Mouse (Mus musculus) megakaryocyte-erythroid progenitor cell, adult 5-6 weeks (primary cell): Measurements from ENCODE around the gene Atf3. TPM values are rescaled to one million over a fixed set of nuclear protein-coding genes. Genes with fewer than 3 reads are reported as not detected.

Source experiments
- ATAC-seq: replicated peaks from 2 replicates; pipeline ENCODE4 v1.8.0; 2016; ENCODE audit warnings: mild to moderate bottlenecking, inconsistent platforms; ENCODE audit not compliant: severe bottlenecking, poor library complexity, low FRiP score, low TSS enrichment
- total RNA-seq, 2 experiments: library from RNA; stranded (forward) in 1 of 2; stranded (reverse) in 1 of 2; fragments of 200-1000, 215-1000 nt in 1 of 2; fragments of >200 nt in 1 of 2; fragmentation: Nextera tagmentation in 1 of 2; gene quantifications; 2 replicates each; pipeline ENCODE4 v1.2.3; 2014 to 2017

Gene Atf3
- total RNA-seq, 2 experiments from 2014 or later, result 18.5 TPM; not detected in 1

DNA sequence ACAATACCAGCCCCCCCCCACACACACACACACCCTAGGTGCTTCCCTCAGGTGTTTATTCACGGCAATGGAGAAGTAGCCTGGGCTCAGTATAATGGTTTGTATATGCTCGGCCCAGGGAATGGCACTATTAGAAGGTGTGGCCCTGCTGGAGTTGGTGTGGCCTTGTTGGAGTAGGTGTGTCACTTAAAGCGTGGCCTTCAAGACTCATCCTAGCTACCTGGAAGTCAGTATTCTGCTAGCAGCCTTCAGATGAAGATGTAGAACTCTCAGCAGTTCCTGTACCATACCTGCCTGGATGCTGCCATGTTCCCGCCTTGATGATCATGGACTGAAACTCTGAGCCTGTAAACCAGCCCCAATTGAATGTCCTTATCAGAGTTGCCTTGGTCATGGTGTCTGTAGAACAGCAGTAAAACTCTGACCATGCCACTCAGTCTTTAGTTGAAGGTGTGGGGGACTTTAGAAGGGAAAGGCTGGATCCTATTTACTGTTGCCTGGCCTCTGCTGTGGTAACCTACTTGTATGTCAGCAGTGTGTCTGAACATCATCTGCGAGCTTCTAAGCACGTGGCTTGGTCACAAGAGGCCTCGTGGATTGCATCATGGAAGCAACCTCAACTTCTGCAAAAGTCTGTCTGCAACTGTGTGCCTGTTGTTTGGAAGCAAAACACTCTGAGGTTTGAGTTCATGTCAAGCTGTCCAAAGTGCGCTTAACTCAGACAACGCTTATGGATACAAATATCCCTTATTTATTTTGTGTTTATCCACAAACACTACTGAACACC is 16.8 kb downstream of the Atf3 start:
- no peak for ATAC-seq

DNA sequence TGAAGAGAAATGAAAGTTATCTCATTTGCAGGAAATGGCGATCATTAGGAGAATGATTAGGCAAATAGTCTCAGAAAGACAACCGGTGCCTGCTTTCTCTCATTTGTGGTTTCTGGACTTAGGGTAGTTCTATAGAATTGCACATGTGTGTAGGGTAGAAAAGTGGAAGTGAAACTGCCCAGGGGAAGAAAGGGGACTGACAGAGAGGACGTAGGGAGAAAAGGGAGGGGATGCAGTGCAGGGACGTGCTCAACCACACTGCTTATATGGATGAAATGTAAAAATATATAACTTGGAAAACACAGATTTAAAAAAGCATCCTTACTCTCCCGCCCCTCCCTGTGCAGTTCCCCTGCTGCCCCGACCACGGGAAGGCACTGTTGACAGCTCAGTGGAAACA is 19.9 kb downstream of the Atf3 start:
- ATAC-seq, result no peak

GRCm38 (mm10) chr1:191196016-191196415 is 21.8 kb downstream of the Atf3 start:
- ATAC-seq, result no peak

GRCm38 (mm10) chr1:191193657-191194424 is 24.0 kb downstream of the Atf3 start:
- ATAC-seq, result peak; percentile 79

DNA sequence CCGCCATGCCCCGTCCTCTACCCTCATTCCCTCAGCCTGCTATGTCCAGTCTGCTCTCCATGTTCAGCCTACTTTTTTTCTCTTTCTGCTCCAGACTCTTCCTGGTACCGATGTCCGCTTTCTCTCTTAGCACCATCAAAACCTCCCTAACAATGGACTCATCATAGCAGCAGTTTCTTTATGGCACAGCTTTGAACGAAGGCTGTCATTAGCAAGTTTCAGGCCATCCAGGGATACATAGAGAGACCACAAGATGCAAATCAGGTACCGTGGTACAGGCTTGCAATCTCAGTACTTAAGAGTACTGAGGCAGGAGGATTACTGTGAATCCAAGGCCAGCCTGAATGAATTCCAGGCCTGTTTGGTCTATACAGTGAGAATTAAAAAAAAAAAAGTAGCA is 25.1 kb downstream of the Atf3 start:
- ATAC-seq, result no peak

GRCm38 (mm10) chr1:191192213-191192612 is 25.6 kb downstream of the Atf3 start:
- no peak for ATAC-seq

- no peak for ATAC-seq
These were observed 28.0 kb downstream of the Atf3 start for GRCm38 (mm10) chr1:191189671-191190372.

GRCm38 (mm10) chr1:191186386-191186770 is 31.5 kb downstream of the Atf3 start:
- no peak for ATAC-seq

DNA sequence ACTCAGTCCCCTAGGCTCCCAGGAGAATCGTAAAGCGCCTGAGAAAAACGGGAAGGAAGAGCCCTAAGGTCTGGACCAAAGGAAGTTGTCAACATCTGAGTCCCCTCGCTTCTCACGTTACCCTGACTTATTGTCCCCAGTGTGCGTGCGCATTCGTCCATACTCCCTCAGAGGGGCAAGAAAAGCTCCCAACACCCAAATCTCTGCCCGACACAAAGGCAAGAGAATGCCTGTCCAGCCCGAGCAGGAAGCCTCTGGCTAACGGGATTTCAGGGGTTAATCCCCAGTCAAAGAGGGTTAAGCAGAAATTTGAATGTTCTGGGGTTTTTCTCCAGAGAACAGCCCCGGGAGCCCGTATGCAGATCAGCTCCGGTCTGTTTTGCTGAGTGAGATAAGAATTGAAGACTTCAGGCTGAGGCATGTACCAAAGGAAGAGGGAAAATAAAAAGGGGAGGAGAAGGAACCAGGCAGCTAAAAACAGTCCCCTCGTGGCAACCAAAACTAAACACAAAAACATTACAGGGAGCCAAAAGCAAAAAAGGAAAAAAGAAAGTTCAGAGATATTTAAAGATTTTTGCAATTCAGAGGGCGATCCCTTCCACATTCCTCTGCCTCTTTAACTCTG is 32.0 kb downstream of the Atf3 start:
- ATAC-seq, result no peak

DNA sequence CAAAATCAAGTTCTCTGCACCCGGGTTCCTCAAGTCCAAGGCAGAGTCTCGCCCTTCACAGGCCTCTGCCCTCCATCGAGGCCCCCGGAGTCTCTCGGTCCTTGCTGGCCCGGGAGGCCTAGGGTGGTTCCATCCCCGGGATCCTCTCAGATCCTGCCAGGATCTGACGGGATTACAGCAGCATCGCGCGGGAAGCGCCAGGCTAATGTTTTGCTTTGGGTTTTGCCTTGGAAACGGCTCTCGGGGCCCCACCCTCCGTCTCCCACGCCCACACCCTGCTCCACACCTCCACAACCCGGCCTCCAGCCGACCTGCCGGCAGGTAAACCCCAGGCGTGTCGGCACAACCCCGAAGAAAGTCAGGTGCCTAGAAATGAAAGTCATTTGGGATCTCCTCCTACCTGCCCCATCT is 33.0 kb downstream of the Atf3 start:
- ATAC-seq, result no peak

GRCm38 (mm10) chr1:191184066-191184815 is 33.6 kb downstream of the Atf3 start:
- ATAC-seq, result no peak

DNA sequence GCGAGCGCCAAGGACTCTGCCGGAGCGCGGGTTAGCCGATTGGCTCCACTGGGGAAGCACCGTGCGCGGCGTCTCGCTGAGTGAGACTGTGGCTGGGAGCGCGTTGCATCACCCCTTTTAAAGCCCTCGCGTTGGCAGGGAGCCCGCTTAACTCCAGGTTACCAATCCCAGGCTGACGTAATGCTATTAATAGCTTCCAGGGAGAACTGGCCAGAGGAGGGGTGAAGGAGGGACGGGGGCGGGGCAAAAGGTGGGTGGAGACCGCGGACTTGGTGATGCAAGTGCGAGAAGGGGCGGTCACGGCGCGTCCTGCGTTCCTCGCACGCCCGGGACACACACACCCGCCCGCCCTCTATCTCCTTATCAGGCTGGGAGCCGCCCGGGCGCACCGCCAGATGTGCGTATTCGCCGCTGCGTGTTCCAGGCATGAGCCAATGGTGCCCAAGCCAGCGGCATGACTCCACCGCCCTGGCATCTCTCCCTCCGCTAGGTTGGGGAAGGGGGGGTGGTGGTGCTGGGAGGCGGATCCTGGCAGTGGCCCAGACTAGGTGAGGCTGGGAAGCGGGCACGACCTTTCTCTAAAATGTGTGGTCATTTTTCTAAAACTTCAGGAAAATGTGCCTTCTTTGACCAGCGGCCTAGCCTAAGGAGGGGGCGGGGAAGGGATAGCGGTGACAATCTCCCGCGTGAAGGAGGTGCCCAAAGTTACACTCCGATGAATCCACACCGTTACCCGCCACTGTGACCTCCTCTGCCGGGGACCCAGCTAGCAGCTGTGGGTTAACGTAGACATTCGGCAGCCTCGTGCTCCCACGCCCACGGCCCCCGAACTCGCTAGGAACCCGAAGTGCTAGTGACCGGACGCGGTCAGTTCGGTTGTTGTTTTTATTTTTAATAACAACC is 34.4 kb downstream of the Atf3 start:
- peak; percentile 83 for ATAC-seq

GRCm38 (mm10) chr1:191182431-191183162 is 35.2 kb downstream of the Atf3 start:
- ATAC-seq, result peak; percentile 15

GRCm38 (mm10) chr1:191181469-191182259 is 36.2 kb downstream of the Atf3 start:
- ATAC-seq, result no peak

- ATAC-seq, result no peak
These were observed 37.4 kb downstream of the Atf3 start for GRCm38 (mm10) chr1:191180397-191180796.

GRCm38 (mm10) chr1:191179846-191180245 is 38.0 kb downstream of the Atf3 start:
- no peak for ATAC-seq
